Comparison of ENCODE assay signal across 11 mouse cellular contexts in the genomic region with DNA sequence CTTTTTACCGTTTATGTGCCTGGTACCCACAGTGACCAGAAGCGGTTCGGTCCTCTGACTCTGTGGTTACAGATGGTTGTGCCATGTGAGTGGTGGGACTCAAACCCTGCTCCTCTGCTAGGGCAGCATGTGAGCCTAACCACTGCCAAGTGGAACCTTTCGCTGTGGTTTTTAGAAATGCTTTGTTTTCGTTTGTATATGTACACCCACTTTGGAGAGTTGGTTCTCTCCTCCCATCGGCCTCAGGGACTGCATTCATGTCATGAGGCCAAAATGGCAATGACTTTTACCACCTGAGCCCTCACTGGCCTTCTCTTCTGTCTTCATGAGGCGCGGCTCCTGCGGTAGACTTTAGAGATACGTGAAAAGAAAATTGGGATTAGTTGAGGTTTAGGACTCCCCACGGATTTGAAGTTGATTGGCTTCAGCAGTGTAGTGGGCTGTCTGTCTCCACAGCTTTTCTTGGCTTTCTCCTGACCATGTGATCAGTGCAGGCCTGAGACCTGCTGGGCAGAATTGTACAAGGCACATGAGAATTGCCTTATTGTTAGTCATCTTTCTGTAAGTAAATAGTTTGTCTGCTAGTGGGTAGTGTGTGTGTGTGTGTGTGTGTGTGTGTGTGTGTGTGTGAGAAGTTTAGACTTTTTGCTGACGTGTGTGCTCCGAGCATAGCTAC.
A peak's percentile ranks its signal among the peaks of the same experiment; 100 is the strongest.
DNase-seq lines count a peak whose midpoint lies in the region; ATAC-seq and TF ChIP-seq lines count a peak whose summit lies in the region.
"Had no signal": no experiment of that assay in that cellular context is flagged by ENCODE, and none has a peak within 500 bp of the region (broad histone marks: within the 10 kb centered on the region; RNA-seq: fewer than 3 reads in every experiment).

No protein-coding gene starts in this region.

- no peak for ATAC-seq in hindbrain, embryonic 14.5 days (ENCODE audit: low FRiP score)
- ATAC-seq in intestine, embryonic 16.5 days: peak; percentile 22
- peak; percentile 81 for ATAC-seq in stomach, postnatal 0 days (ENCODE audit: low FRiP score, low TSS enrichment)

- H3K9ac ChIP-seq in hindbrain, embryonic 14.5 days: no peak overlapping the region
- H3K9ac ChIP-seq in intestine, embryonic 16.5 days (ENCODE audit: low read depth, low read length): no peak overlapping the region
- H3K9ac ChIP-seq in stomach, postnatal 0 days (ENCODE audit: low read length): no peak overlapping the region
- H3K9ac ChIP-seq: liver, embryonic 15.5 days had no signal

- H3K4me2 ChIP-seq in hindbrain, embryonic 14.5 days (replicated peaks): no peak overlapping the region
- H3K4me2 ChIP-seq in intestine, embryonic 16.5 days (ENCODE audit: low read depth, low read length): no peak overlapping the region
- no peak overlapping the region for H3K4me2 ChIP-seq in stomach, postnatal 0 days (replicated peaks; ENCODE audit: low read depth)
- H3K4me2 ChIP-seq: liver, embryonic 15.5 days had no signal

- WGBS in hindbrain, embryonic 10.5 days: 84% methylated on average over 13 of the region's 13 CpGs
- WGBS in hindbrain, embryonic 14.5 days: 76% methylated on average over 13 of the region's 13 CpGs
- 73% methylated on average over 13 of the region's 13 CpGs for WGBS in intestine, embryonic 16.5 days
- 79% methylated on average over 13 of the region's 13 CpGs for WGBS in stomach, postnatal 0 days

- DNase-seq in hindbrain, embryonic 10.5 days (ENCODE audit: low spot score): no peak
- no peak for DNase-seq in hindbrain, embryonic 14.5 days (ENCODE audit: low spot score)
- DNase-seq in retina, postnatal 1 day: peak; percentile 22
- DNase-seq in retina, embryonic 14.5 days (ENCODE audit: low spot score): no peak
- DNase-seq in stomach, postnatal 0 days (ENCODE audit: low spot score): peak; percentile 34
- DNase-seq in spleen, postnatal 14 days (ENCODE audit: low spot score in 2 of 2): no peak
- DNase-seq in thymus, adult 18-20 months: no peak
- DNase-seq: kidney, postnatal 10 days; thymus, postnatal 36 days had no signal

- 0 out of 2 replicates have a peak overlapping the region, but pooled peaks have one; percentile 16 for H3K27ac ChIP-seq in hindbrain, embryonic 10.5 days
- no peak overlapping the region for H3K27ac ChIP-seq in hindbrain, embryonic 14.5 days
- H3K27ac ChIP-seq in intestine, embryonic 16.5 days (ENCODE audit: low read length): peak overlapping the region; percentile 48
- peak overlapping the region; percentile 30 for H3K27ac ChIP-seq in stomach, postnatal 0 days (replicated peaks)
- H3K27ac ChIP-seq: liver, embryonic 15.5 days had no signal

- no peak for TF ChIP-seq CTCF in stomach, postnatal 0 days (IDR thresholded peaks at IDR 0.05; ENCODE audit: low read depth)

- H3K4me3 ChIP-seq in hindbrain, embryonic 10.5 days: no peak overlapping the region
- H3K4me3 ChIP-seq in hindbrain, embryonic 14.5 days (replicated peaks; ENCODE audit: low read length): no peak overlapping the region
- H3K4me3 ChIP-seq in intestine, embryonic 16.5 days (ENCODE audit: low read length): no peak overlapping the region
- H3K4me3 ChIP-seq in stomach, postnatal 0 days (ENCODE audit: low read depth, low read length): no peak overlapping the region
- H3K4me3 ChIP-seq: liver, embryonic 15.5 days had no signal

- no peaks in the 10 kb centered on the region for H3K9me3 ChIP-seq in hindbrain, embryonic 10.5 days
- H3K9me3 ChIP-seq in hindbrain, embryonic 14.5 days (ENCODE audit: control insufficient read depth, low read length): no peaks in the 10 kb centered on the region
- no peaks in the 10 kb centered on the region for H3K9me3 ChIP-seq in intestine, embryonic 16.5 days (ENCODE audit: control insufficient read depth, low read length)
- H3K9me3 ChIP-seq in stomach, postnatal 0 days (ENCODE audit: control insufficient read depth, low read length): no peaks in the 10 kb centered on the region
- H3K9me3 ChIP-seq: liver, embryonic 15.5 days had no signal

- peaks cover 31% of the 10 kb centered on the region for H3K4me1 ChIP-seq in hindbrain, embryonic 10.5 days (replicated peaks)
- peaks cover 32% of the 10 kb centered on the region for H3K4me1 ChIP-seq in hindbrain, embryonic 14.5 days (replicated peaks; ENCODE audit: control insufficient read depth, insufficient read depth, low read length)
- H3K4me1 ChIP-seq in intestine, embryonic 16.5 days (ENCODE audit: control insufficient read depth, insufficient read depth, low read length): peaks cover 14% of the 10 kb centered on the region
- H3K4me1 ChIP-seq in stomach, postnatal 0 days (replicated peaks; ENCODE audit: control insufficient read depth, insufficient read depth): peaks cover 3% of the 10 kb centered on the region; the same call in 1 of the 2 replicates

- TF ChIP-seq EP300 in stomach, postnatal 0 days (optimal IDR thresholded peaks at IDR 0.05): no peak

- H3K36me3 ChIP-seq in hindbrain, embryonic 10.5 days: no peaks in the 10 kb centered on the region
- H3K36me3 ChIP-seq in hindbrain, embryonic 14.5 days (replicated peaks; ENCODE audit: control insufficient read depth, insufficient read depth): no peaks in the 10 kb centered on the region
- no peaks in the 10 kb centered on the region for H3K36me3 ChIP-seq in intestine, embryonic 16.5 days (ENCODE audit: control insufficient read depth, insufficient read depth, low read length)
- no peaks in the 10 kb centered on the region for H3K36me3 ChIP-seq in stomach, postnatal 0 days (ENCODE audit: control insufficient read depth, insufficient read depth, low read length)
- H3K36me3 ChIP-seq: liver, embryonic 15.5 days had no signal

- no peaks in the 10 kb centered on the region for H3K27me3 ChIP-seq in hindbrain, embryonic 10.5 days (ENCODE audit: insufficient read depth, poor library complexity, severe bottlenecking)
- no peaks in the 10 kb centered on the region for H3K27me3 ChIP-seq in hindbrain, embryonic 14.5 days (ENCODE audit: control insufficient read depth, insufficient read depth, low read length)
- no peaks in the 10 kb centered on the region for H3K27me3 ChIP-seq in intestine, embryonic 16.5 days (replicated peaks; ENCODE audit: control insufficient read depth, insufficient read depth, low read length)
- no peaks in the 10 kb centered on the region for H3K27me3 ChIP-seq in stomach, postnatal 0 days (ENCODE audit: control insufficient read depth, insufficient read depth, low read length)
- H3K27me3 ChIP-seq: liver, embryonic 15.5 days had no signal

Comparison
In these comparisons a context has a peak if more than half of its experiments do, and no peak if none do; other contexts are left out.
1. DNase-seq: peak in retina, postnatal 1 day (single experiment) and stomach, postnatal 0 days (single experiment); none in hindbrain, embryonic 10.5 days (single experiment), hindbrain, embryonic 14.5 days (single experiment), retina, embryonic 14.5 days (single experiment), spleen, postnatal 14 days (0 of 2) and thymus, adult 18-20 months (0 of 2).